Comparison of ENCODE assay signal across 8 mouse cellular contexts in genomic region chr2:92392318-92393264, GRCm38 (mm10). TPM values are rescaled to one million over a fixed set of nuclear protein-coding genes. Genes with fewer than 3 reads are reported as not detected.
DNase-seq lines count a peak whose midpoint lies in the region; ATAC-seq and TF ChIP-seq lines count a peak whose summit lies in the region.

No protein-coding gene starts in this region.

- intact Hi-C loops in heart, adult 2 months (cut with DNase I) = loop anchor here (2.0 kb wide), 1 partner anchor 28 kb away; no protein-coding TSS in a partner anchor
- intact Hi-C loops in heart, postnatal 25 days (cut with DNase I) = no loop called here

- no peak for TF ChIP-seq POLR2A in heart, adult 2 months (IDR thresholded peaks at IDR 0.05; ENCODE audit: insufficient read depth, low read depth, low read length)

- peak overlapping the region; percentile 39; the same call in 1 of the 2 replicates for H3K9ac ChIP-seq in heart, adult 2 months (ENCODE audit: low read depth, low read length)
- peak overlapping the region; percentile 54 for H3K9ac ChIP-seq in forebrain, embryonic 16.5 days (replicated peaks; ENCODE audit: low read depth, low read length)
- peak overlapping the region; percentile 62 for H3K9ac ChIP-seq in limb, embryonic 13.5 days

- peaks cover 2% of the 10 kb centered on the region; the same call in 1 of the 2 replicates for H3K4me1 ChIP-seq in heart, adult 2 months (ENCODE audit: control insufficient read depth, insufficient read depth, low read length)
- peaks cover 48% of the 10 kb centered on the region for H3K4me1 ChIP-seq in forebrain, embryonic 16.5 days (replicated peaks; ENCODE audit: control insufficient read depth, insufficient read depth, low read length)
- peaks cover 48% of the 10 kb centered on the region for H3K4me1 ChIP-seq in limb, embryonic 13.5 days

- no peaks in the 10 kb centered on the region for H3K79me2 ChIP-seq in heart, adult 2 months (replicated peaks; ENCODE audit: control insufficient read depth, insufficient read depth, low read length)

- H3K4me2 ChIP-seq in forebrain, embryonic 16.5 days (ENCODE audit: low read length) = peak overlapping the region; percentile 55
- H3K4me2 ChIP-seq in limb, embryonic 13.5 days (replicated peaks) = peak overlapping the region; percentile 73

- no peak for DNase-seq in heart, adult 2 months
- DNase-seq in heart, postnatal 25 days (ENCODE audit: low spot score) = no peak
- DNase-seq in NIH3T3 (ENCODE audit: low read depth) = peak; percentile 61
- peak; percentile 84 for DNase-seq in retina, postnatal 1 day
- DNase-seq in thymus, adult 18-20 months = no peak
- no peak for DNase-seq in ovary, adult 18-20 months (ENCODE audit: low spot score)

- H3K9me3 ChIP-seq in forebrain, embryonic 16.5 days (ENCODE audit: control insufficient read depth, low read length) = no peaks in the 10 kb centered on the region
- no peaks in the 10 kb centered on the region for H3K9me3 ChIP-seq in limb, embryonic 13.5 days

- no peak for TF ChIP-seq CTCF in heart, adult 2 months (IDR thresholded peaks at IDR 0.05)

- ATAC-seq in forebrain, embryonic 16.5 days = no peak
- peak; percentile 10; the same call in 1 of the 2 replicates for ATAC-seq in limb, embryonic 13.5 days (ENCODE audit: low FRiP score, low read depth)

- peak overlapping the region; percentile 23; the same call in 1 of the 2 replicates for H3K27ac ChIP-seq in heart, adult 2 months
- H3K27ac ChIP-seq in forebrain, embryonic 16.5 days (ENCODE audit: low read length) = peak overlapping the region; percentile 58
- peak overlapping the region; percentile 86 for H3K27ac ChIP-seq in limb, embryonic 13.5 days

- TF ChIP-seq EP300 in heart, adult 2 months (IDR thresholded peaks at IDR 0.05; ENCODE audit: insufficient read depth, low read depth, low read length) = no peak

- H3K27me3 ChIP-seq in heart, adult 2 months (ENCODE audit: control insufficient read depth, insufficient read depth, low read length) = no peaks in the 10 kb centered on the region
- H3K27me3 ChIP-seq in forebrain, embryonic 16.5 days (replicated peaks; ENCODE audit: control insufficient read depth, insufficient read depth, low read length) = no peaks in the 10 kb centered on the region
- no peaks in the 10 kb centered on the region for H3K27me3 ChIP-seq in limb, embryonic 13.5 days

- 10% methylated on average over 26 of the region's 26 CpGs for WGBS in heart, adult 2 months
- WGBS in forebrain, embryonic 16.5 days = 8% methylated on average over 25 of the region's 26 CpGs
- 3% methylated on average over 26 of the region's 26 CpGs for WGBS in limb, embryonic 13.5 days

- H3K4me3 ChIP-seq in heart, adult 2 months = peak overlapping the region; percentile 16
- peak overlapping the region; percentile 33 for H3K4me3 ChIP-seq in forebrain, embryonic 16.5 days (replicated peaks; ENCODE audit: low read length)
- peak overlapping the region; percentile 46 for H3K4me3 ChIP-seq in limb, embryonic 13.5 days

- no peaks in the 10 kb centered on the region for H3K36me3 ChIP-seq in heart, adult 2 months (ENCODE audit: control insufficient read depth, insufficient read depth, low read length)
- no peaks in the 10 kb centered on the region for H3K36me3 ChIP-seq in forebrain, embryonic 16.5 days (ENCODE audit: control insufficient read depth, insufficient read depth)
- H3K36me3 ChIP-seq in limb, embryonic 13.5 days = no peaks in the 10 kb centered on the region

RNA-seq across cellular contexts. Expression of gene Mapk8ip1, which starts 8.5 kb away (rescaled TPM):
- 1 to 10 TPM; 3.8 to 4.5 TPM for total RNA-seq in heart, adult 2 months (2021)
- 6.9 and 7.1 TPM in 2 replicates for polyA plus RNA-seq in heart, adult 2 months (2012; rRNA removed)
- total RNA-seq in heart, postnatal 25 days (2021) = 1 to 10 TPM; 4.7 to 5.7 TPM
- 101 TPM in 2 replicates for polyA plus RNA-seq in forebrain, embryonic 16.5 days (2015; fragmentation: Nextera tagmentation; extraction: Ambion mirVana)
- polyA plus RNA-seq in limb, embryonic 13.5 days (2015; fragmentation: Nextera tagmentation; extraction: Ambion mirVana) = 27.6 and 28.9 TPM in 2 replicates

RNA-seq across cellular contexts. Expression of gene 1700029I15Rik, which starts 10.3 kb away (rescaled TPM):
- 1 to 10 TPM in 1 of 2 experiments, under 1 TPM in 1; 0.63 to 1.1 TPM for total RNA-seq in heart, adult 2 months (2021)
- polyA plus RNA-seq in heart, adult 2 months (2012; rRNA removed) = 2.4 and 2.8 TPM in 2 replicates
- total RNA-seq in heart, postnatal 25 days (2021) = 1 to 10 TPM; 1.5 to 2.1 TPM
- polyA plus RNA-seq in forebrain, embryonic 16.5 days (2015; fragmentation: Nextera tagmentation; extraction: Ambion mirVana) = 5.7 and 8.6 TPM in 2 replicates
- 2.3 and 4.8 TPM in 2 replicates for polyA plus RNA-seq in limb, embryonic 13.5 days (2015; fragmentation: Nextera tagmentation; extraction: Ambion mirVana)

RNA-seq across cellular contexts. Expression of gene Large2, which starts 17.9 kb away (rescaled TPM):
- total RNA-seq in heart, adult 2 months (2021) = not detected
- 0.50 and 0.84 TPM in 2 replicates for polyA plus RNA-seq in heart, adult 2 months (2012; rRNA removed)
- under 1 TPM in 1 of 2 experiments, not detected in 1; 0.67 TPM for total RNA-seq in heart, postnatal 25 days (2021)
- 1.4 and 2.4 TPM in 2 replicates for polyA plus RNA-seq in forebrain, embryonic 16.5 days (2015; fragmentation: Nextera tagmentation; extraction: Ambion mirVana)
- 11.9 and 13.3 TPM in 2 replicates for polyA plus RNA-seq in limb, embryonic 13.5 days (2015; fragmentation: Nextera tagmentation; extraction: Ambion mirVana)

RNA-seq across cellular contexts. Expression of gene Pex16, which starts 18.1 kb away (rescaled TPM):
- total RNA-seq in heart, adult 2 months (2021) = 10 to 100 TPM; 19.6 to 23.1 TPM
- 35.6 and 36.8 TPM in 2 replicates for polyA plus RNA-seq in heart, adult 2 months (2012; rRNA removed)
- total RNA-seq in heart, postnatal 25 days (2021) = 10 to 100 TPM; 19.4 to 24.5 TPM
- 38.3 and 42.0 TPM in 2 replicates for polyA plus RNA-seq in forebrain, embryonic 16.5 days (2015; fragmentation: Nextera tagmentation; extraction: Ambion mirVana)
- polyA plus RNA-seq in limb, embryonic 13.5 days (2015; fragmentation: Nextera tagmentation; extraction: Ambion mirVana) = 18.6 and 20.6 TPM in 2 replicates

RNA-seq across cellular contexts. Expression of gene Cry2, which starts 41.3 kb away (rescaled TPM):
- 10 to 100 TPM; 12.7 to 29.3 TPM for total RNA-seq in heart, adult 2 months (2021)
- 19.1 and 24.5 TPM in 2 replicates for polyA plus RNA-seq in heart, adult 2 months (2012; rRNA removed)
- 10 to 100 TPM; 14.2 to 25.9 TPM for total RNA-seq in heart, postnatal 25 days (2021)
- polyA plus RNA-seq in forebrain, embryonic 16.5 days (2015; fragmentation: Nextera tagmentation; extraction: Ambion mirVana) = 40.1 and 46.8 TPM in 2 replicates
- polyA plus RNA-seq in limb, embryonic 13.5 days (2015; fragmentation: Nextera tagmentation; extraction: Ambion mirVana) = 31.0 and 34.9 TPM in 2 replicates

Comparison
In these comparisons a context has a peak if more than half of its experiments do, and no peak if none do; other contexts are left out.
1. DNase-seq: peak in NIH3T3 (single experiment) and retina, postnatal 1 day (single experiment); none in heart, adult 2 months (0 of 2), heart, postnatal 25 days (single experiment), thymus, adult 18-20 months (0 of 2) and ovary, adult 18-20 months (single experiment).
2. H3K27ac ChIP-seq: peak in every context shown above with its lines; median percentile 86 in limb, embryonic 13.5 days; 58 in forebrain, embryonic 16.5 days; 23 in heart, adult 2 months.
3. Peak in every context shown above with its lines, with median percentiles within 50 percentile points of each other: H3K4me3 ChIP-seq and H3K9ac ChIP-seq.